Mouse (Mus musculus) intestine, embryonic 15.5 days (tissue): ENCODE results near the gene Frmd4a. TPM values are rescaled to one million over a fixed set of nuclear protein-coding genes. Genes with fewer than 3 reads are reported as not detected.

Source experiments
- ATAC-seq: fragments of 200-750 bp; cut with Nextera tagmentation; 2 replicates; pipeline ENCODE4 v1.8.0; 2017; ENCODE audit warnings: moderate TSS enrichment, moderate library complexity
- H3K27ac ChIP-seq: fragments of 300-500 bp; sonication (generic); 2 replicates; pipeline ENCODE4 v1.5.1; 2015; ENCODE audit warnings: mild to moderate bottlenecking, inconsistent platforms
- H3K27me3 ChIP-seq: fragments of 300-500 bp; sonication (generic); replicated peaks from 2 replicates; pipeline ENCODE4 v1.6.1; 2015; ENCODE audit warnings: inconsistent platforms
- H3K36me3 ChIP-seq: fragments of 300-500 bp; sonication (generic); 2 replicates; pipeline ENCODE4 v1.6.1; 2015; ENCODE audit warnings: inconsistent platforms
- H3K4me1 ChIP-seq: fragments of 300-500 bp; sonication (generic); replicated peaks from 2 replicates; pipeline ENCODE4 v1.6.1; 2015; ENCODE audit warnings: inconsistent platforms
- H3K4me2 ChIP-seq: fragments of 300-500 bp; sonication (generic); replicated peaks from 2 replicates; pipeline ENCODE4 v1.6.1; 2015; ENCODE audit warnings: mild to moderate bottlenecking, inconsistent platforms
- H3K4me3 ChIP-seq: fragments of 300-500 bp; sonication (generic); replicated peaks from 2 replicates; pipeline ENCODE4 v1.5.1; 2015; ENCODE audit warnings: inconsistent platforms
- H3K9ac ChIP-seq: fragments of 300-500 bp; sonication (generic); 2 replicates; pipeline ENCODE4 v1.6.1; 2015; ENCODE audit warnings: inconsistent platforms
- H3K9me3 ChIP-seq: fragments of 300-500 bp; sonication (generic); 2 replicates; pipeline ENCODE4 v1.6.1; 2016; ENCODE audit warnings: inconsistent platforms
- WGBS: fragments of 180-500 bp; shearing (Covaris S2); methylation state at CpG from one replicate; pipeline ENCODE4 v1.1.7; 2015; 5-methylcytosine and 5-hydroxymethylcytosine counted together
- polyA plus RNA-seq: library from polyadenylated mRNA; unstranded; fragments of >200 nt; fragmentation: Nextera tagmentation; extraction: Ambion mirVana; gene quantifications from 2 replicates; pipeline ENCODE4 v1.2.1, GENCODE M21; 2015

Frmd4a gene
- polyA plus RNA-seq, 1 experiment from 2014 or later, result 21.0 TPM

- Histone ChIP-seq H3K4me1 (no peaks in the 10 kb centered on the region), H3K27ac (no peak overlapping the region), H3K27me3 (no peaks in the 10 kb centered on the region), H3K9ac (no peak overlapping the region), H3K36me3 (no peaks in the 10 kb centered on the region), H3K9me3 (no peaks in the 10 kb centered on the region), H3K4me3 (no peak overlapping the region), H3K4me2 (no peak overlapping the region)
- ATAC-seq, result no peak
- WGBS, result 93% methylated on average over 4 of the region's 4 CpGs
Observed at GRCm38 (mm10) chr2:4420679-4421312, 403.3 kb downstream of the Frmd4a start.

- H3K27ac ChIP-seq, result no peak overlapping the region
- no peak for ATAC-seq
Observed at GRCm38 (mm10) chr2:4421757-4422156, 404.2 kb downstream of the Frmd4a start.

GRCm38 (mm10) chr2:4423896-4424295, 406.4 kb downstream of the Frmd4a start:
- no peaks in the 10 kb centered on the region for H3K9me3 ChIP-seq
- no peak for ATAC-seq
- no peaks in the 10 kb centered on the region for H3K4me1 ChIP-seq
- H3K9ac ChIP-seq, result no peak overlapping the region
- no peak overlapping the region for H3K27ac ChIP-seq
- H3K27me3 ChIP-seq, result no peaks in the 10 kb centered on the region
- H3K4me3 ChIP-seq, result no peak overlapping the region
- no peaks in the 10 kb centered on the region for H3K36me3 ChIP-seq
- H3K4me2 ChIP-seq, result no peak overlapping the region
- WGBS, result 89% methylated on average over 6 of the region's 6 CpGs

More at GRCm38 (mm10) chr2:4421757-4422156, 404.2 kb downstream of the Frmd4a start:
- Histone ChIP-seq H3K9me3 (no peaks in the 10 kb centered on the region), H3K36me3 (no peaks in the 10 kb centered on the region), H3K4me1 (no peaks in the 10 kb centered on the region), H3K27me3 (no peaks in the 10 kb centered on the region), H3K4me2 (no peak overlapping the region), H3K4me3 (no peak overlapping the region), H3K9ac (no peak overlapping the region)
- WGBS, result 31% methylated on average over 2 of the region's 2 CpGs

- WGBS, result 70% methylated on average over 7 of the region's 7 CpGs
- Histone ChIP-seq H3K4me1 (no peaks in the 10 kb centered on the region), H3K4me2 (no peak overlapping the region), H3K9me3 (no peaks in the 10 kb centered on the region), H3K36me3 (no peaks in the 10 kb centered on the region), H3K9ac (no peak overlapping the region), H3K4me3 (no peak overlapping the region), H3K27me3 (no peaks in the 10 kb centered on the region), H3K27ac (no peak overlapping the region)
- no peak for ATAC-seq
Observed at GRCm38 (mm10) chr2:4428407-4428855, 410.9 kb downstream of the Frmd4a start.

- no peak overlapping the region for H3K4me2 ChIP-seq
- no peaks in the 10 kb centered on the region for H3K27me3 ChIP-seq
- 51% methylated on average over 4 of the region's 4 CpGs for WGBS
- H3K36me3 ChIP-seq, result no peaks in the 10 kb centered on the region
- no peak overlapping the region for H3K4me3 ChIP-seq
- no peak overlapping the region for H3K27ac ChIP-seq
- no peaks in the 10 kb centered on the region for H3K4me1 ChIP-seq
- ATAC-seq, result no peak
- no peak overlapping the region for H3K9ac ChIP-seq
- no peaks in the 10 kb centered on the region for H3K9me3 ChIP-seq
Observed at GRCm38 (mm10) chr2:4433119-4433518, 415.6 kb downstream of the Frmd4a start.

- no peaks in the 10 kb centered on the region for H3K4me1 ChIP-seq
- H3K9ac ChIP-seq, result no peak overlapping the region
- ATAC-seq, result no peak
- H3K27ac ChIP-seq, result no peak overlapping the region
- WGBS, result 85% methylated on average over 8 of the region's 8 CpGs
- no peak overlapping the region for H3K4me3 ChIP-seq
- no peaks in the 10 kb centered on the region for H3K9me3 ChIP-seq
- H3K27me3 ChIP-seq, result no peaks in the 10 kb centered on the region
- no peak overlapping the region for H3K4me2 ChIP-seq
- no peaks in the 10 kb centered on the region for H3K36me3 ChIP-seq
Observed at GRCm38 (mm10) chr2:4435051-4435450, 417.5 kb downstream of the Frmd4a start.

- H3K9me3 ChIP-seq, result no peaks in the 10 kb centered on the region
- H3K36me3 ChIP-seq, result no peaks in the 10 kb centered on the region
- no peak overlapping the region for H3K4me3 ChIP-seq
- H3K27me3 ChIP-seq, result no peaks in the 10 kb centered on the region
- no peak for ATAC-seq
- no peak overlapping the region for H3K9ac ChIP-seq
- WGBS, result 71% methylated on average over 19 of the region's 19 CpGs
- H3K27ac ChIP-seq, result no peak overlapping the region
- H3K4me1 ChIP-seq, result 0 out of 2 replicates have a peak, but pooled peaks cover 3% of the 10 kb centered on the region
- H3K4me2 ChIP-seq, result no peak overlapping the region
Observed at GRCm38 (mm10) chr2:4436361-4437231, 419.1 kb downstream of the Frmd4a start.

- Histone ChIP-seq H3K4me1 (0 out of 2 replicates have a peak, but pooled peaks cover 3% of the 10 kb centered on the region), H3K4me3 (no peak overlapping the region), H3K9ac (no peak overlapping the region), H3K27ac (no peak overlapping the region), H3K4me2 (no peak overlapping the region), H3K9me3 (no peaks in the 10 kb centered on the region), H3K36me3 (no peaks in the 10 kb centered on the region), H3K27me3 (no peaks in the 10 kb centered on the region)
- WGBS, result 53% methylated on average over 7 of the region's 7 CpGs
- no peak for ATAC-seq
Observed at GRCm38 (mm10) chr2:4438739-4439138, 421.2 kb downstream of the Frmd4a start.

GRCm38 (mm10) chr2:4439909-4440308, 422.4 kb downstream of the Frmd4a start:
- H3K27ac ChIP-seq, result no peak overlapping the region
- no peaks in the 10 kb centered on the region for H3K9me3 ChIP-seq
- no peak for ATAC-seq
- H3K4me1 ChIP-seq, result 0 out of 2 replicates have a peak, but pooled peaks cover 3% of the 10 kb centered on the region
- H3K36me3 ChIP-seq, result no peaks in the 10 kb centered on the region
- H3K9ac ChIP-seq, result no peak overlapping the region
- no peak overlapping the region for H3K4me3 ChIP-seq
- H3K27me3 ChIP-seq, result no peaks in the 10 kb centered on the region
- H3K4me2 ChIP-seq, result no peak overlapping the region
- WGBS, result 74% methylated on average over 4 of the region's 4 CpGs

- no peak overlapping the region for H3K9ac ChIP-seq
Observed at GRCm38 (mm10) chr2:4441840-4442239, 424.3 kb downstream of the Frmd4a start.

GRCm38 (mm10) chr2:4444740-4445139, 427.2 kb downstream of the Frmd4a start:
- Histone ChIP-seq H3K4me2 (no peak overlapping the region), H3K4me1 (peaks cover 8% of the 10 kb centered on the region; the same call in 1 of the 2 replicates), H3K27ac (no peak overlapping the region), H3K4me3 (no peak overlapping the region), H3K9me3 (no peaks in the 10 kb centered on the region), H3K27me3 (no peaks in the 10 kb centered on the region), H3K36me3 (no peaks in the 10 kb centered on the region), H3K9ac (no peak overlapping the region)
- ATAC-seq, result no peak
- WGBS, result 77% methylated on average over 3 of the region's 3 CpGs

More at GRCm38 (mm10) chr2:4441840-4442239, 424.3 kb downstream of the Frmd4a start:
- no peaks in the 10 kb centered on the region for H3K36me3 ChIP-seq
- 0 out of 2 replicates have a peak, but pooled peaks cover 3% of the 10 kb centered on the region for H3K4me1 ChIP-seq
- ATAC-seq, result no peak
- 73% methylated on average over 4 of the region's 4 CpGs for WGBS
- H3K4me2 ChIP-seq, result no peak overlapping the region
- no peaks in the 10 kb centered on the region for H3K9me3 ChIP-seq
- H3K27ac ChIP-seq, result 0 out of 2 replicates have a peak overlapping the region, but pooled peaks have one; percentile 22
- H3K4me3 ChIP-seq, result no peak overlapping the region
- H3K27me3 ChIP-seq, result no peaks in the 10 kb centered on the region

- no peak for ATAC-seq
- 75% methylated on average over 10 of the region's 10 CpGs for WGBS
Observed at GRCm38 (mm10) chr2:4445629-4446400, 428.3 kb downstream of the Frmd4a start.

More at GRCm38 (mm10) chr2:4445629-4446400, 428.3 kb downstream of the Frmd4a start:
- no peaks in the 10 kb centered on the region for H3K9me3 ChIP-seq
- no peak overlapping the region for H3K9ac ChIP-seq
- no peaks in the 10 kb centered on the region for H3K36me3 ChIP-seq
- no peak overlapping the region for H3K4me3 ChIP-seq
- no peak overlapping the region for H3K27ac ChIP-seq
- no peak overlapping the region for H3K4me2 ChIP-seq
- H3K27me3 ChIP-seq, result no peaks in the 10 kb centered on the region
- peaks cover 13% of the 10 kb centered on the region; the same call in 1 of the 2 replicates for H3K4me1 ChIP-seq
